Mouse (Mus musculus) limb, embryonic 10.5 days (tissue): ENCODE results near the gene Neurod2. TPM values are rescaled to one million over a fixed set of nuclear protein-coding genes. Genes with fewer than 3 reads are reported as not detected.

ENCODE experiments used
- DNase-seq: peaks from one replicate; pipeline ENCODE4 v3.0.0-alpha.2; 2017; ENCODE audit warnings: low spot score
- H3K27ac ChIP-seq: fragments of 300-500 bp; sonication (generic); 2 replicates; pipeline ENCODE4 v1.5.1; 2016; ENCODE audit warnings: mild to moderate bottlenecking
- H3K27me3 ChIP-seq: fragments of 300-500 bp; sonication (generic); 2 replicates; pipeline ENCODE4 v1.6.1; 2016; ENCODE audit warnings: low read depth, mild to moderate bottlenecking; ENCODE audit not compliant: poor library complexity, severe bottlenecking
- H3K36me3 ChIP-seq: fragments of 300-500 bp; sonication (generic); 2 replicates; pipeline ENCODE4 v1.6.1; 2016; ENCODE audit warnings: mild to moderate bottlenecking, moderate library complexity
- H3K4me1 ChIP-seq: fragments of 300-500 bp; sonication (generic); 2 replicates; pipeline ENCODE4 v1.6.1; 2016
- H3K4me3 ChIP-seq: fragments of 300-500 bp; sonication (generic); 2 replicates; pipeline ENCODE4 v1.5.1; 2016; ENCODE audit warnings: mild to moderate bottlenecking, moderate library complexity
- H3K9me3 ChIP-seq: fragments of 300-500 bp; sonication (generic); replicated peaks from 2 replicates; pipeline ENCODE4 v1.6.1; 2016; ENCODE audit warnings: mild to moderate bottlenecking
- WGBS: fragments of 180-500 bp; shearing (Covaris S2); methylation state at CpG from one replicate; pipeline ENCODE4 v1.1.7; 2016; 5-methylcytosine and 5-hydroxymethylcytosine counted together
- polyA plus RNA-seq: library from polyadenylated mRNA; unstranded; fragments of >200 nt; fragmentation: Nextera tagmentation; extraction: Ambion mirVana; gene quantifications from 2 replicates; pipeline ENCODE4 v1.2.1, GENCODE M21; 2016

The Neurod2 gene
- polyA plus RNA-seq, 1 experiment from 2014 or later = not detected

DNA sequence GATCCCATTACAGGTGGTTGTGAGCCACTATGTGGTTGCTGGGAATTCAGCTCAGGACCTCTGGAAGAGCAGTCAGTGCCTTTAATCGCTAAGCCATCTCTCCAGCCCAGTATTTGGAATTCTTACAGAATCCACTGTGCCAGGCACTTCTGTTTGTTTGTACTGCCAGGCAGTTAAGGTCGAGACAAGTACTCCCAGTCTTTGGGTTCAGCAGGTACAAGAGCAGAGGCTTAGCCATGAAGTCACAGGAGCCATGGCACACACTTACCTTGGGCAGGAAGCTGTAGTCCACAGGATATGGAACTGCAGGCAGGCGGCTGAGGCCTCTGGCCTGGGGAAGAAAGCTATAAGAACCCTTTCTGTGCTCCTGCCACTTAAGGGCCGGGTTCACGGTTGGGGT is 34.4 kb upstream of the Neurod2 start:
- H3K9me3 ChIP-seq = no peaks in the 10 kb centered on the region
- H3K4me3 ChIP-seq = no peak overlapping the region
- H3K36me3 ChIP-seq = peaks cover 14% of the 10 kb centered on the region
- H3K27me3 ChIP-seq = no peaks in the 10 kb centered on the region
- peaks cover 25% of the 10 kb centered on the region for H3K4me1 ChIP-seq
- no peak for DNase-seq
- H3K27ac ChIP-seq = no peak overlapping the region
- WGBS = 87% methylated on average over 5 of the region's 5 CpGs

DNA sequence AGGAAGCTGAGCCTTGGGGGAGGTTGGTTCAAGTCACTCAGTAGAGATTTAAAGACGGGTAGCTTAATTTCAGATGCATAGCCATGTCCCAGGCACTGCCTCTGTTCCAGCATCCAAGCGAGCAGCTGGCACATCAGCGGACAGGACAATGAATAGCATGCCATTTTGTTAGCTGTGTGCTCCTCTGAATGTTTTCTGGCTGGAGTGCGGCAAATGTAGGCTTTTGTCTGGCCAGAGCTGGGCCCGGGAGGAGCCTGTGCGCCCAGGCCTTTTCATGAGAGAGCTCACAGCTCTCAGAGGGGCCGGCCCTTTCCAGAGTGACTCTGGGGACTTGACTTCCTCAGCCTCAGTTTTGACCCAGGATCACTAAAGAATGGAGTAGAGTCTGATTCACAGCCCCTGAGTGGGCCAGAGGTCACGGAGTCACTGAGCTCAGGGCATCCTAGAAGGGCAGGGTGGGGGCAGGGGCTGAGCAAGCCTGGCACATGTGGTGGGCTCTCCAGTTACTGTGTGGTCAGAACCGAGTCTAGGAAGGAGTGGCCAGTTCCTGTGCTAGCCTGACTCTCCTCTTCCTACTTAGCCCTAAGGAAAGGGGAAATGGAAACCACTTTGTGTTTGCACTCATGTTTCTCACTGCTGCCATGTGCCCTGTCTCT is 31.5 kb upstream of the Neurod2 start:
- H3K36me3 ChIP-seq = peaks cover 8% of the 10 kb centered on the region; the same call in 1 of the 2 replicates
- no peaks in the 10 kb centered on the region for H3K9me3 ChIP-seq
- no peak overlapping the region for H3K4me3 ChIP-seq
- WGBS = 72% methylated on average over 9 of the region's 9 CpGs
- no peak for DNase-seq
- peak overlapping the region; percentile 10; the same call in 1 of the 2 replicates for H3K27ac ChIP-seq
- peaks cover 40% of the 10 kb centered on the region for H3K4me1 ChIP-seq
- peaks cover 8% of the 10 kb centered on the region; the same call in 1 of the 2 replicates for H3K27me3 ChIP-seq

DNA sequence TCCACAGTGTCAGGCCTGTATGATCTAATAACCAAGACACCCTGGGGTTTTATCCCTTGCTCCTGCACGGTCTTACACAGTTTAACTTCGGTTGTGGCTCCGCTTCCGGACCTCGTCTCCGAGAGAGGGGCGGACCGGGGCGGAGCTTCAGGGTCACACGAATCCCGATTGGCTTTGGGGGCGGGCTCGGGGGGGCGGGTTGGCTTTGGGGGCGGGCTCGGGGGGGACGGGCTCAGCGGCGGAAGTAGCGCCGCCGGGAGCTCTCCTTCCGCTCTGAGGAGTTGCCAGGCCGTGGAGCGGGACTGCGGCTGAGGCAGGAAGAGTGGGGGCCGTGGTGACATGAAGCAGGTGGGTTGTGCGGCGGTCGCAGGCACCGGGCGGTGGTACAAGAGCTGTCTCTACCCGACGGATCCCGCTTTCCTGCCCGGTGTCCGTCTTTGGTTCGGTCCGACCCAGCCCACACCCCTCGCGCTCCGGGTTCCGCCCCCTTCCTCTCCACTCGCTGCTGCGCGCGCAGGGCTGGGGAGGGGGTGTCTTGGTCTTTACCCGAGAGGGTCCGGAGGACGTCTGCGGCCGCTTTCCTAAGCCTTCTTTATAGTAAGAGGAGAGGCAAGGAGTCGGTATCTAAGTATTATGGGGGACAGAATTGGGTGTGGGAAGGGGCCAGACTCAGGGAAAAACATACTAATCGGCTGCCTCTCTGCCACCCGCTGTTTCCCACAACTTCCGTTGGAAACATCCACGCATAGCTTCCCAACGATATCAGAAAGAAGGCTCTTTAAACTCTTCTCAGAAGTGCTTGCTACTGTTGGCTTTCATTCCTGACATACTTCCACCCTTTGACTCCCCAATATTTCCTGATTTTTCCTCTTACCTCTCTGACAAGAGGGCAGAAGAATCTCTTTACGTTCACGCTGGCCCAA is 29.0 kb upstream of the Neurod2 start, which contains the start of gene Stard3:
Gene Stard3, plus strand, starts transcription at position 208 of the 923 bp plus-strand sequence.
- peaks cover 55% of the 10 kb centered on the region for H3K4me1 ChIP-seq
- under 1% methylated on average over 60 of the region's 60 CpGs for whole genome bisulfite sequencing

DNA sequence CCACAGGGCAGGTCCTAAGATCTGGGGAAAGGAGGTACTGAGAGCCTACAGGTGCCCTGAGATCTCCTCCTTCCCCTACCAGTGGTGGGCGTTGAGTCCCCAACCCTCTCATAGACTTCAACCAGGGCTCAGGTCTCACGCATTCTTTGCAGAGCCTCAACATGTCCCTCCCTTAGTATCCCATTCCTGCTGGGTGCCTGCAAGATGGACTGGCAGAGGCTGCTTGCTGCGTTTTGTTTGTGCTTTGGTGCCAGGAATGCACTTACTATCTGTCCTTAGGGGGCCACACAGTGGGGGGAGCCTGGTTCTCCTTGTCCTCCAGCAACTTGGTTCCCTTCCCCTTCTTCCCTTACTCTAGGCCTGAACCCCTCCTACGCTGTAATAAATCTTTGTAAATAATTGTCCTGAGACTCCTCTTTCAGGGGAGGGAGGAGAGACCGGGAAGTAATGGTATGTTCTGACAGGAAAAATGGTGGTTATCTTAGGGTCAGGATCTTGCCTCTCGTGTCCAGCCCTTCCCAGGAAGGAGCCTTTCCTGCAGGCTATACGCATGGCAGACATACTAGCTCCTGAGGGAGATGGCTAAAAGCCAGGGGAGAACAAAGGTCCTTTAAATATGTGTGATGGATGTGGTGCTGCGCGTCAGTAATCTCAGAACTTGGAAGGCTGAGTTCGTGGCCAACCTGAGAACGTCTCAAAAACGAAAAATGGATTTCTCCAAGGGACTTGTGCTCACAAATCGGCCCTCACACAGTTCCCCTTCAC is 28.1 kb upstream of the Neurod2 start:
- H3K4me1 ChIP-seq = peaks cover 55% of the 10 kb centered on the region
- H3K27ac ChIP-seq = peak overlapping the region; percentile 90
- peaks cover 37% of the 10 kb centered on the region for H3K27me3 ChIP-seq
- H3K4me3 ChIP-seq = peak overlapping the region; percentile 79
- no peak for DNase-seq
- 9% methylated on average over 13 of the region's 13 CpGs for WGBS
- peaks cover 5% of the 10 kb centered on the region; the same call in 1 of the 2 replicates for H3K36me3 ChIP-seq
- H3K9me3 ChIP-seq = no peaks in the 10 kb centered on the region

More for the DNA sequence above, 29.0 kb upstream of the Neurod2 start, which contains the start of gene Stard3:
- H3K36me3 ChIP-seq = peaks cover 5% of the 10 kb centered on the region; the same call in 1 of the 2 replicates
- peak within 1 kb of the TSS; percentile 90 for H3K27ac ChIP-seq
- H3K27me3 ChIP-seq = peaks cover 29% of the 10 kb centered on the region
- no peaks in the 10 kb centered on the region for H3K9me3 ChIP-seq
- H3K4me3 ChIP-seq = peak within 1 kb of the TSS; percentile 79
- peak; percentile 94 for DNase-seq

DNA sequence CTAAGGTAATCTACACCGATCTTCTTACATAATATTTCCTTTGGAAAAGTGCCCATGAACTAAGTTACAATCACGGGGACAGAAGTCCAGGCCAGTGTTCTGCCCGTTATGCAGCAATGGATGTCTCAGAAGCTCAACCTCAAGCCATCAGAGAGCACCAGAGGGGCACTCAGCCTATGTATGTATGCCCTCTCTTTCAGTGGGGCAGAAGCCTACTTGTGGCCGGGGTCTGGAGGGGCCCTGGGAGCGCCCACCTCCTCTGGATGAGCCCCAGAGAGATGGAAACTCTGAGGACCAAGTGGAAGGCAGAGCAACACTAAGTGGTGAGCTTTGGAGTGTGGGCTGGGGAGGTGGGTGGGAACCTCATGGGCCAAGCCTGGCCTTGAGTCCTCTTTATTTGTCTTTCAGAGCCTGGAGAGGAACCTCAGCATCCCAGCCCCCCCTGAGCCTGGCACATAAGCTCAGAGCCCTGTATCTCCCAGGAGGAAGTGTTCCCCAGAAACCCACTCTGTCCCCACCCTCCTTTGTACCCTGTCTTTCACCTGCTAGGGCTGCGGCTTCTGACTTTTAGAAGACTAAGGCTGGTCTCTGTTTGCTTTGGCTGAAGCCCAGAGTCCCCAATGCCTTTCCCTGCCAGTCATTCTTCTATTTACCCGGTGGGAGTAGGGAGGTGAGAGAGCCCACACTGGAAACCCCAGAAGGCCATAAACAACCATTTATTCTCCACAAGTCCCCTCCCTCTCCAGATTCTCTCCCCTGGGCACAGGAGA is 27.4 kb upstream of the Neurod2 start:
- H3K4me1 ChIP-seq = peaks cover 52% of the 10 kb centered on the region
- WGBS = 78% methylated on average over 7 of the region's 7 CpGs
- DNase-seq = no peak
- H3K27ac ChIP-seq = 0 out of 2 replicates have a peak overlapping the region, but pooled peaks have one; percentile 90
- H3K4me3 ChIP-seq = no peak overlapping the region
- peaks cover 5% of the 10 kb centered on the region; the same call in 1 of the 2 replicates for H3K36me3 ChIP-seq
- no peaks in the 10 kb centered on the region for H3K9me3 ChIP-seq
- peaks cover 45% of the 10 kb centered on the region for H3K27me3 ChIP-seq

DNA sequence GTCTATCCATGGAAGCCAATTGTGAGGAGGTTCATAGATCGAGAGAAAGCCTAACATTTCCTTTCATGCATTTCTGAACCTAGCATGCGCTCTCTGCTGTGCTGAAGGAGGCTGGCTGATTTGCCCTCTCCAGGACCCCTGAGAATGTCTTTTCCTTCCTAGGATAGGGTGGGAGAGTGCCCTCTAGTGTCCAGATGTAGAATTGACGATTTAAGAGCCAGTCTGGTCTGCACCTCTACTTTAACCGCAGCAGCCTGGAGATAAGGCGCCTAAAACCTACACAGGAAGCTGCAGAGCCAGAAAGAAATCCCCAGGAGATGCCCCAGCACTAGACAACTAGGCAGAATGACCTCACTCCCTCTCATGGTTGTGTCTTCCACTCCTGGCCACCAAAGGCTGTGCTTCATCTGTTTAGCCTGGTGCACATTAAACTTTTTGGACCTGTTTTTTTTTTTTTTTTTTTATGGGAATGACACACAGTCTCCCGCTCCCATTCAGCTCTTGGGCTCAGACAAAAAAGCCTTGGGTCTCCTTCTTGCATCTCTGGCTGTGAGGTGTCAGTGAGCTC is 26.4 kb upstream of the Neurod2 start:
- WGBS = 13% methylated on average over 6 of the region's 6 CpGs
- DNase-seq = no peak
- H3K9me3 ChIP-seq = no peaks in the 10 kb centered on the region
- peaks cover 44% of the 10 kb centered on the region for H3K4me1 ChIP-seq
- peaks cover 55% of the 10 kb centered on the region for H3K27me3 ChIP-seq
- H3K4me3 ChIP-seq = no peak overlapping the region
- no peaks in the 10 kb centered on the region for H3K36me3 ChIP-seq
- H3K27ac ChIP-seq = no peak overlapping the region

DNA sequence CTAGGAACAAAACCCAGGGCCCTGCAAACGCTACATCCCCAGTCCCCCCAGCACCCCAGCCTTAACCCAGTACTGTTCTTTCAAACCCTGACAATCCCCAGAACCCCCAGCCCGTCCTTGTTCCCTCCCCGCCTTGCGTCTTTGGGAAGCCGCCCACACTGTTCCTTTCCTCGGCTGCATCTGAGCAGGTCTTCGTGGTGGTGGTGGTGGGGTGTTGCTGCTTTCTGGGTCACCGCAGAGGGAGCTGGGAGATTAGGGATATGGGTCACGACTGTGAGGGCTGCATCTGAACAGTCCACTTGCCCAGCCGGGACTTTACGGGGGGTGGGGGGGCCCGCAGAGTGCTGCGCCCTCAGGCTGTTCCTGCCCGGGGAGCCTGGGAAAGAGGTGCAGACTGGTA is 25.0 kb upstream of the Neurod2 start:
- H3K27me3 ChIP-seq = peaks cover 69% of the 10 kb centered on the region
- peaks cover 36% of the 10 kb centered on the region for H3K4me1 ChIP-seq
- H3K4me3 ChIP-seq = no peak overlapping the region
- H3K36me3 ChIP-seq = no peaks in the 10 kb centered on the region
- WGBS = 65% methylated on average over 14 of the region's 14 CpGs
- DNase-seq = no peak
- no peak overlapping the region for H3K27ac ChIP-seq
- no peaks in the 10 kb centered on the region for H3K9me3 ChIP-seq

DNA sequence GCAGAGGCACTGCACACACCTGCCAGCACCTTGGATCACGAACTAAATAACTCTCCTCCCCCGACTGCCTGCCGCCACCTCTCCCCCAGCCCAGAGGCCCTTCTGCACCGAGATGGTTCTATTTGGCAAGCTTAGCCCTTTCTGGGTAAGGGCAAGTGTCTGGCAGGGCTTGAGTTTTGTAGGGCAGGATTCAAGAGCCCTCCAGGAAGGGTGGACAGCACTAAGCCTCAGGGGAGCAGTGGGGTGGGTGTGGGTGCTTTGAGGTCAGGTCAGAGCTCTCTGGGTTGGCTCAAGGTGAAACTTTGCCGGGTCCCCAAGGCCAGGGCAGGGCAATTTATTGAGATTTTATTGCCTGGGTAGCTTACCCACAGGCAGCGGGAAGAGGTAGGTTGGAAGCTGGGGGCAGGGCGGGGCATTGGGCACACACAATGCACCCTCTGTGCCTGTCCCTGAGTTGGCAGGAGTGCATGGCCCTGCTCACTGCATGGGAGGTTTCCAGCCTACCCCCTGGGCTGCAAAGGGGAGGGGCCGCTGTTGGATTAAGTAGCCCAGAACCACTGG is 24.3 kb upstream of the Neurod2 start:
- Histone ChIP-seq H3K27me3 (peaks cover 76% of the 10 kb centered on the region), H3K36me3 (no peaks in the 10 kb centered on the region), H3K9me3 (no peaks in the 10 kb centered on the region), H3K4me1 (peaks cover 34% of the 10 kb centered on the region), H3K27ac (no peak overlapping the region), H3K4me3 (no peak overlapping the region)
- WGBS = 30% methylated on average over 8 of the region's 8 CpGs
- no peak for DNase-seq

DNA sequence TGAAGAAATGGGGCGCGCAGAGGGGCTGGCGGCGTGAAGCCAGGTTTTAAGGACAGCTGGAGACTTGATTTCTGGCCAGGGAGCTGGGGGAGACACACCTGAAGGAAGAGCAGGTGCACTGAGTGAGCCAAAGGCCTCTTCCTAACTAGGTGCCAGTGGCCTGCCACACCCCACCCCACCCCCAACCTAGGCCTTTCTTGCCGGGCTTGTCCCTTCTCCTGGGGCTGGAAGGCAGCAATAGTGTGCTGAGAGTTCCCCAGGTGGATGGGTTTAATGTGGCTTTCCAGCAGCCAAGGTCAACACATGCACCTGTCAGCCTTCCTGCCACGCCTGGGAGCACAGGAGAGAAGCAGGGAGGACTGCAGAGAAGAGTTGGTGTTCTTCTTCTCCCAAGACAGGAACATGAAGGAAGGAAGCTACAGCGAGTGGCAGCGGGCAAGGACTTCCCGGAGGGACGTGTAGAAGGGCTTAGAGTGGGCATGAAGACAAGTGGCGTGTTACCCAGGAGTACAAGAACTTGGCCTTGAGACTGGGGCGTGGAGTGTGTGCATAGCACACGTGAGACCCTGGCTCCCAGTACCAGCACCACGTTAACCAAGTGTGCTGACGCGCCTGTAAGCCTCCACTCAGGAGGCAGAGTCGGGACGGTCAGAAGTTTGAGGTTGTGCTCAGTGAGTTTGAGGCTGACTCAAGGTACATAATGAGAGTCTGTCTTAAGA is 23.0 kb upstream of the Neurod2 start:
- Histone ChIP-seq H3K9me3 (no peaks in the 10 kb centered on the region), H3K4me3 (no peak overlapping the region), H3K27me3 (peaks cover 89% of the 10 kb centered on the region), H3K27ac (no peak overlapping the region), H3K4me1 (peaks cover 41% of the 10 kb centered on the region), H3K36me3 (no peaks in the 10 kb centered on the region)
- DNase-seq = no peak
- WGBS = 74% methylated on average over 18 of the region's 18 CpGs

DNA sequence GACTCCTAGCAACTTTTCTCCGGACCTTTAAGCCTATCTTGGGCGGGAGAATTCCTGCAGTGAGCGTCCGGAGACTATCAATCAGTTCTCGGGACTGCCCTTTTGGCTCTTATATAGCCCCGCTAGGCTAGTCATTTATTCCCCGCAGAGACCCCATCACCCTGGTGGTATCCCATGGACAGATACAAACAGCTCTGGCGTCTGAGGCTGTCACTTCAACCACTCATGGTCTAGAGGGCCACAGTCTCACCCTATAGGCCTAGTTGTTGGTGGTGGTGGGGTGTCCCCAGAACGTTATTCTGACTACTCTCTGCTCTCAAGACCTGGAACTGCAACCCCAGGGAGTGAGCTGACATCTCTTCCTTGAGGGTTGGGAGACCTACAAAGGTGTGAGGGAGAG is 19.9 kb upstream of the Neurod2 start:
- H3K4me3 ChIP-seq = peak overlapping the region; percentile 52
- 1% methylated on average over 9 of the region's 9 CpGs for WGBS

More for the DNA sequence above, 19.9 kb upstream of the Neurod2 start:
- Histone ChIP-seq H3K27me3 (peaks cover 99% of the 10 kb centered on the region), H3K27ac (no peak overlapping the region), H3K4me1 (peaks cover 17% of the 10 kb centered on the region), H3K36me3 (no peaks in the 10 kb centered on the region), H3K9me3 (no peaks in the 10 kb centered on the region)
- no peak for DNase-seq
